Mouse (Mus musculus) cerebellum, adult 11-12 months (tissue): Measurements from ENCODE around the gene Rftn1.

Experiments
- DNase-seq: peaks from one replicate; pipeline ENCODE4 v3.0.0; 2022

Gene Rftn1

GRCm38 (mm10) chr17:50160904-50161805, 29.3 kb downstream of the Rftn1 start:
- DNase-seq = no peak

- DNase-seq = no peak
These were observed 30.1 kb downstream of the Rftn1 start for GRCm38 (mm10) chr17:50160357-50160756.

- no peak for DNase-seq
These were observed 30.7 kb downstream of the Rftn1 start for GRCm38 (mm10) chr17:50159816-50160215.

GRCm38 (mm10) chr17:50158565-50158964, 31.9 kb downstream of the Rftn1 start:
- no peak for DNase-seq

- DNase-seq = no peak
These were observed 33.0 kb downstream of the Rftn1 start for GRCm38 (mm10) chr17:50157190-50158150.

GRCm38 (mm10) chr17:50152085-50152484, 38.4 kb downstream of the Rftn1 start:
- DNase-seq = no peak

GRCm38 (mm10) chr17:50151208-50151723, 39.2 kb downstream of the Rftn1 start:
- no peak for DNase-seq

- no peak for DNase-seq
These were observed 39.9 kb downstream of the Rftn1 start for GRCm38 (mm10) chr17:50150416-50151207.

- DNase-seq = no peak
These were observed 40.7 kb downstream of the Rftn1 start for GRCm38 (mm10) chr17:50149690-50150210.

- DNase-seq = no peak
These were observed 42.5 kb downstream of the Rftn1 start for GRCm38 (mm10) chr17:50147831-50148587.

GRCm38 (mm10) chr17:50143354-50143753, 47.1 kb downstream of the Rftn1 start:
- DNase-seq = no peak

GRCm38 (mm10) chr17:50142553-50142952, 47.9 kb downstream of the Rftn1 start:
- DNase-seq = no peak

GRCm38 (mm10) chr17:50142151-50142550, 48.3 kb downstream of the Rftn1 start:
- no peak for DNase-seq

GRCm38 (mm10) chr17:50136060-50136459, 54.4 kb downstream of the Rftn1 start:
- no peak for DNase-seq

- DNase-seq = no peak
These were observed 55.0 kb downstream of the Rftn1 start for GRCm38 (mm10) chr17:50135466-50135865.

GRCm38 (mm10) chr17:50131698-50132097, 58.8 kb downstream of the Rftn1 start:
- no peak for DNase-seq

GRCm38 (mm10) chr17:50130421-50130820, 60.1 kb downstream of the Rftn1 start:
- no peak for DNase-seq

- DNase-seq = no peak
These were observed 62.1 kb downstream of the Rftn1 start for GRCm38 (mm10) chr17:50128392-50128791.

GRCm38 (mm10) chr17:50127045-50127813, 63.2 kb downstream of the Rftn1 start:
- no peak for DNase-seq

GRCm38 (mm10) chr17:50126545-50126944, 63.9 kb downstream of the Rftn1 start:
- DNase-seq = no peak

GRCm38 (mm10) chr17:50125900-50126299, 64.6 kb downstream of the Rftn1 start:
- DNase-seq = no peak
